Comparison of ENCODE assay signal across 16 mouse cellular contexts in genomic region chr9:21041308-21041707, GRCm38 (mm10). TPM values are rescaled to one million over a fixed set of nuclear protein-coding genes. Genes with fewer than 3 reads are reported as not detected.
DNase-seq lines count a peak whose midpoint lies in the region; ATAC-seq and TF ChIP-seq lines count a peak whose summit lies in the region.
"Had no signal": no experiment of that assay in that cellular context is flagged by ENCODE, and none has a peak within 500 bp of the region (broad histone marks: within the 10 kb centered on the region; RNA-seq: fewer than 3 reads in every experiment).

No protein-coding gene starts in this region.

- WGBS in stomach, postnatal 0 days: 35% methylated on average over 4 of the region's 4 CpGs
- 43% methylated on average over 4 of the region's 4 CpGs for WGBS in heart, embryonic 10.5 days
- WGBS in heart, embryonic 11.5 days (ENCODE audit: insufficient replicate concordance): 40% methylated on average over 4 of the region's 4 CpGs

- peaks cover 8% of the 10 kb centered on the region for H3K4me1 ChIP-seq in cortical plate, adult 2 months (ENCODE audit: control insufficient read depth, insufficient read depth, low read length)
- no peaks in the 10 kb centered on the region for H3K4me1 ChIP-seq in stomach, postnatal 0 days (replicated peaks; ENCODE audit: control insufficient read depth, insufficient read depth)
- H3K4me1 ChIP-seq in heart, embryonic 10.5 days: peaks cover 27% of the 10 kb centered on the region
- H3K4me1 ChIP-seq in heart, embryonic 11.5 days (ENCODE audit: control insufficient read depth, insufficient read depth, low read length): peaks cover 16% of the 10 kb centered on the region

- intact Hi-C loops in left cerebral cortex, postnatal 4 days (cut with DNase I): no loop called here
- intact Hi-C loops in left cerebral cortex, adult 2 months (cut with DNase I): loop anchor here (1.0 to 2.0 kb wide), 2 partner anchors 22 to 31 kb away; partner anchors contain the start of genes Fdx1l and Gm49373

- DNase-seq in left cerebral cortex, adult 11 months (ENCODE audit: low spot score): peak; percentile 78
- no peak for DNase-seq in left cerebral cortex, postnatal 4 days
- DNase-seq in left cerebral cortex, adult 2 months (ENCODE audit: extremely low spot score in 1 of 2, low spot score in 2 of 2): peak; percentile 63 to 73
- DNase-seq in stomach, postnatal 0 days (ENCODE audit: low spot score): no peak
- DNase-seq in heart, embryonic 10.5 days (ENCODE audit: low spot score): no peak
- DNase-seq: adrenal gland, postnatal 10 days; cerebellum, adult 11-12 months; embryo, embryonic 11 days; lung, postnatal 14 days; thymus, postnatal 36 days had no signal

- peak; percentile 4; the same call in 1 of the 2 replicates for ATAC-seq in stomach, postnatal 0 days (ENCODE audit: low FRiP score, low TSS enrichment)
- ATAC-seq in heart, embryonic 11.5 days (replicated peaks; ENCODE audit: insufficient number of reproducible peaks, low FRiP score, low TSS enrichment): no peak

- TF ChIP-seq EP300 in stomach, postnatal 0 days (optimal IDR thresholded peaks at IDR 0.05): no peak

- no peak overlapping the region for H3K9ac ChIP-seq in stomach, postnatal 0 days (ENCODE audit: low read length)
- no peak overlapping the region for H3K9ac ChIP-seq in heart, embryonic 11.5 days (ENCODE audit: low read depth, low read length)
- H3K9ac ChIP-seq: hindbrain, embryonic 15.5 days had no signal

- TF ChIP-seq POLR2A in cortical plate, adult 2 months (IDR thresholded peaks at IDR 0.05; ENCODE audit: extremely low read depth, insufficient read depth, low read length): peak; percentile 67; the same call in 1 of the 2 replicates

- no peak for TF ChIP-seq CTCF in cortical plate, adult 2 months (IDR thresholded peaks at IDR 0.05; ENCODE audit: extremely low read depth, insufficient read depth, low read length)
- TF ChIP-seq CTCF in left cerebral cortex, adult 2 months (IDR thresholded peaks at IDR 0.05): no peak
- TF ChIP-seq CTCF in stomach, postnatal 0 days (IDR thresholded peaks at IDR 0.05; ENCODE audit: low read depth): no peak

- H3K36me3 ChIP-seq in stomach, postnatal 0 days (ENCODE audit: control insufficient read depth, insufficient read depth, low read length): no peaks in the 10 kb centered on the region
- H3K36me3 ChIP-seq in heart, embryonic 10.5 days: no peaks in the 10 kb centered on the region
- H3K36me3 ChIP-seq in heart, embryonic 11.5 days (ENCODE audit: control insufficient read depth, insufficient read depth, low read length): no peaks in the 10 kb centered on the region
- H3K36me3 ChIP-seq: hindbrain, embryonic 15.5 days had no signal

- H3K27me3 ChIP-seq in stomach, postnatal 0 days (ENCODE audit: control insufficient read depth, insufficient read depth, low read length): peaks cover 16% of the 10 kb centered on the region; the same call in 1 of the 2 replicates
- peaks cover 54% of the 10 kb centered on the region for H3K27me3 ChIP-seq in heart, embryonic 10.5 days (ENCODE audit: insufficient read depth, poor library complexity, severe bottlenecking)
- H3K27me3 ChIP-seq in heart, embryonic 11.5 days (ENCODE audit: control insufficient read depth, insufficient read depth, low read length): peaks cover 36% of the 10 kb centered on the region

- no peaks in the 10 kb centered on the region for H3K9me3 ChIP-seq in stomach, postnatal 0 days (ENCODE audit: control insufficient read depth, low read length)
- H3K9me3 ChIP-seq in heart, embryonic 10.5 days: no peaks in the 10 kb centered on the region
- H3K9me3 ChIP-seq in heart, embryonic 11.5 days (replicated peaks; ENCODE audit: control insufficient read depth, low read length): no peaks in the 10 kb centered on the region
- H3K9me3 ChIP-seq: hindbrain, embryonic 15.5 days had no signal

- H3K27ac ChIP-seq in cortical plate, adult 2 months (ENCODE audit: insufficient read depth, low read length): peak overlapping the region; percentile 87; the same call in 1 of the 2 replicates
- peak overlapping the region; percentile 87; the same call in 1 of the 2 replicates for H3K27ac ChIP-seq in left cerebral cortex, adult 2 months
- no peak overlapping the region for H3K27ac ChIP-seq in stomach, postnatal 0 days (replicated peaks)
- H3K27ac ChIP-seq in heart, embryonic 10.5 days: no peak overlapping the region
- no peak overlapping the region for H3K27ac ChIP-seq in heart, embryonic 11.5 days (ENCODE audit: low read depth, low read length)
- H3K27ac ChIP-seq: hindbrain, embryonic 15.5 days had no signal

- H3K4me3 ChIP-seq in cortical plate, adult 2 months (ENCODE audit: insufficient read depth, low read length): no peak overlapping the region
- no peak overlapping the region for H3K4me3 ChIP-seq in left cerebral cortex, adult 2 months
- no peak overlapping the region for H3K4me3 ChIP-seq in stomach, postnatal 0 days (ENCODE audit: low read depth, low read length)
- H3K4me3 ChIP-seq in heart, embryonic 10.5 days: no peak overlapping the region
- H3K4me3 ChIP-seq in heart, embryonic 11.5 days (ENCODE audit: low read depth, low read length): no peak overlapping the region
- H3K4me3 ChIP-seq: hindbrain, embryonic 15.5 days had no signal

- H3K4me2 ChIP-seq in stomach, postnatal 0 days (replicated peaks; ENCODE audit: low read depth): no peak overlapping the region
- H3K4me2 ChIP-seq in heart, embryonic 11.5 days: no peak overlapping the region
- H3K4me2 ChIP-seq: hindbrain, embryonic 15.5 days had no signal

RNA-seq across cellular contexts. Expression of gene Icam5, which starts 9.4 kb away (rescaled TPM):
- total RNA-seq in left cerebral cortex, postnatal 4 days (2021): 10 to 100 TPM; 28.1 to 41.3 TPM
- 176 and 200 TPM in 2 replicates for polyA plus RNA-seq in cortical plate, adult 2 months (2012; rRNA removed)
- total RNA-seq in left cerebral cortex, adult 2 months (2021): 100 to 1,000 TPM; 230 to 248 TPM
- 0.15 and 0.27 TPM in 2 replicates for polyA plus RNA-seq in stomach, postnatal 0 days (2015; fragmentation: Nextera tagmentation; extraction: Ambion mirVana)
- 0.06 and 0.09 TPM in 2 replicates for polyA plus RNA-seq in heart, embryonic 10.5 days (2016; fragmentation: Nextera tagmentation; extraction: Ambion mirVana)
- polyA plus RNA-seq in heart, embryonic 11.5 days (2014; fragmentation: Nextera tagmentation; extraction: Ambion mirVana): not detected in 2 replicates
- total RNA-seq: liver, adult 2 months had no signal

RNA-seq across cellular contexts. Expression of gene Icam4, which starts 12.1 kb away (rescaled TPM):
- not detected for total RNA-seq in left cerebral cortex, postnatal 4 days (2021)
- polyA plus RNA-seq in cortical plate, adult 2 months (2012; rRNA removed): 1.7 and 2.3 TPM in 2 replicates
- 1 to 10 TPM; 1.5 to 1.6 TPM for total RNA-seq in left cerebral cortex, adult 2 months (2021)
- 0.50 and 0.81 TPM in 2 replicates for polyA plus RNA-seq in stomach, postnatal 0 days (2015; fragmentation: Nextera tagmentation; extraction: Ambion mirVana)
- polyA plus RNA-seq in heart, embryonic 10.5 days (2016; fragmentation: Nextera tagmentation; extraction: Ambion mirVana): 15.2 and 19.9 TPM in 2 replicates
- polyA plus RNA-seq in heart, embryonic 11.5 days (2014; fragmentation: Nextera tagmentation; extraction: Ambion mirVana): 18.9 and 25.4 TPM in 2 replicates
- polyA plus RNA-seq: hindbrain, embryonic 15.5 days had no signal

RNA-seq across cellular contexts. Expression of gene Icam1, which starts 25.5 kb away (rescaled TPM):
- total RNA-seq in left cerebral cortex, postnatal 4 days (2021): 1 to 10 TPM; 2.5 to 2.8 TPM
- polyA plus RNA-seq in cortical plate, adult 2 months (2012; rRNA removed): 2.8 and 3.6 TPM in 2 replicates
- total RNA-seq in left cerebral cortex, adult 2 months (2021): 1 to 10 TPM; 2.0 to 3.6 TPM
- 9.5 and 11.9 TPM in 2 replicates for polyA plus RNA-seq in stomach, postnatal 0 days (2015; fragmentation: Nextera tagmentation; extraction: Ambion mirVana)
- 7.7 and 9.7 TPM in 2 replicates for polyA plus RNA-seq in heart, embryonic 10.5 days (2016; fragmentation: Nextera tagmentation; extraction: Ambion mirVana)
- polyA plus RNA-seq in heart, embryonic 11.5 days (2014; fragmentation: Nextera tagmentation; extraction: Ambion mirVana): 8.1 and 8.5 TPM in 2 replicates

RNA-seq across cellular contexts. Expression of gene Zglp1, which starts 25.6 kb away (rescaled TPM):
- total RNA-seq in left cerebral cortex, postnatal 4 days (2021): not detected
- 1.8 and 2.1 TPM in 2 replicates for polyA plus RNA-seq in cortical plate, adult 2 months (2012; rRNA removed)
- 1 to 10 TPM in 1 of 2 experiments, not detected in 1; 1.3 TPM for total RNA-seq in left cerebral cortex, adult 2 months (2021)
- not detected in 2 replicates for polyA plus RNA-seq in stomach, postnatal 0 days (2015; fragmentation: Nextera tagmentation; extraction: Ambion mirVana)
- polyA plus RNA-seq in heart, embryonic 10.5 days (2016; fragmentation: Nextera tagmentation; extraction: Ambion mirVana): 1.0 and 1.9 TPM in 2 replicates
- polyA plus RNA-seq in heart, embryonic 11.5 days (2014; fragmentation: Nextera tagmentation; extraction: Ambion mirVana): 0.28 and 1.8 TPM in 2 replicates
- total RNA-seq: adrenal gland, postnatal 10 days; heart, adult 8-10 months; liver, adult 2 months had no signal
- polyA plus RNA-seq: kidney, embryonic 14.5 days had no signal

RNA-seq across cellular contexts. Expression of gene Gm49373, which starts 31.6 kb away (rescaled TPM):
- 1 to 10 TPM; 1.9 TPM for total RNA-seq in left cerebral cortex, postnatal 4 days (2021)
- polyA plus RNA-seq in cortical plate, adult 2 months (2012; rRNA removed): 2.4 and 2.7 TPM in 2 replicates
- total RNA-seq in left cerebral cortex, adult 2 months (2021): 1 to 10 TPM; 1.7 to 3.2 TPM
- polyA plus RNA-seq in stomach, postnatal 0 days (2015; fragmentation: Nextera tagmentation; extraction: Ambion mirVana): 0.11 and 0.24 TPM in 2 replicates
- 0.25 and 0.79 TPM in 2 replicates for polyA plus RNA-seq in heart, embryonic 10.5 days (2016; fragmentation: Nextera tagmentation; extraction: Ambion mirVana)
- 0.31 and 0.44 TPM in 2 replicates for polyA plus RNA-seq in heart, embryonic 11.5 days (2014; fragmentation: Nextera tagmentation; extraction: Ambion mirVana)

Comparison
In these comparisons a context has a peak if more than half of its experiments do, and no peak if none do; other contexts are left out.
1. DNase-seq: peak in left cerebral cortex, adult 11 months (single experiment) and left cerebral cortex, adult 2 months (2 of 2); none in left cerebral cortex, postnatal 4 days (single experiment), stomach, postnatal 0 days (single experiment) and heart, embryonic 10.5 days (single experiment).
2. H3K27ac ChIP-seq: peak in cortical plate, adult 2 months (single experiment) and left cerebral cortex, adult 2 months (single experiment); none in stomach, postnatal 0 days (single experiment), heart, embryonic 10.5 days (single experiment) and heart, embryonic 11.5 days (single experiment).
3. RNA of gene Icam5, which starts 9.4 kb away (polyA plus RNA-seq): 176 to 200 TPM in cortical plate, adult 2 months; 0.15 to 0.27 TPM in stomach, postnatal 0 days, 0.06 to 0.09 TPM in heart, embryonic 10.5 days and not detected in heart, embryonic 11.5 days; every median in the first group is over 100 times any median in the second.